Comparison of ENCODE assay signal across 20 mouse cellular contexts in genomic region chr13:46659211-46659610, GRCm38 (mm10). TPM values are rescaled to one million over a fixed set of nuclear protein-coding genes. Genes with fewer than 3 reads are reported as not detected.
DNase-seq lines count a peak whose midpoint lies in the region; ATAC-seq and TF ChIP-seq lines count a peak whose summit lies in the region.
"Had no signal": no experiment of that assay in that cellular context is flagged by ENCODE, and none has a peak within 500 bp of the region (broad histone marks: within the 10 kb centered on the region; RNA-seq: fewer than 3 reads in every experiment).

No protein-coding gene starts in this region.

- no peak for DNase-seq in gastrocnemius, adult 2 months
- DNase-seq in gastrocnemius, postnatal 25 days: no peak
- no peak for DNase-seq in liver, embryonic 14.5 days (ENCODE audit: low read depth in 3 of 3, low spot score in 3 of 3)
- no peak for DNase-seq in liver
- no peak for DNase-seq in Patski (ENCODE audit: low read depth, low spot score)
- no peak for DNase-seq in stomach, postnatal 0 days (ENCODE audit: low spot score)
- no peak for DNase-seq in embryonic facial prominence, embryonic 10.5 days (ENCODE audit: low spot score)
- DNase-seq in spleen, postnatal 14 days (ENCODE audit: low spot score in 2 of 2): no peak
- DNase-seq: adrenal gland, adult 2 months; adrenal gland, postnatal 25 days; cerebellum, adult 18-20 months; cerebellum, adult 9-11 months; cerebellum, postnatal 36 days; gastrocnemius, postnatal 14 days; heart, postnatal 10 days; heart, postnatal 4 days had no signal

- no peak overlapping the region for H3K27ac ChIP-seq in gastrocnemius, adult 2 months
- H3K27ac ChIP-seq in liver, embryonic 14.5 days: no peak overlapping the region
- no peak overlapping the region for H3K27ac ChIP-seq in stomach, postnatal 0 days (replicated peaks)
- no peak overlapping the region for H3K27ac ChIP-seq in embryonic facial prominence, embryonic 10.5 days (replicated peaks)
- H3K27ac ChIP-seq: forebrain, embryonic 10.5 days; forebrain, embryonic 15.5 days; hindbrain, embryonic 13.5 days; intestine, embryonic 15.5 days had no signal

- POLR2A ChIA-PET in Patski (lab: Charles Lee): no interaction called here

- no peak overlapping the region for H3K9ac ChIP-seq in liver, embryonic 14.5 days (replicated peaks)
- H3K9ac ChIP-seq in stomach, postnatal 0 days (ENCODE audit: low read length): no peak overlapping the region
- H3K9ac ChIP-seq: forebrain, embryonic 15.5 days; hindbrain, embryonic 13.5 days; intestine, embryonic 15.5 days had no signal

- 69% methylated on average over 5 of the region's 5 CpGs for WGBS in liver, embryonic 14.5 days (ENCODE audit: insufficient replicate concordance)
- 86% methylated on average over 5 of the region's 5 CpGs for WGBS in stomach, postnatal 0 days
- 91% methylated on average over 5 of the region's 5 CpGs for WGBS in embryonic facial prominence, embryonic 10.5 days

- no peaks in the 10 kb centered on the region for H3K27me3 ChIP-seq in liver, embryonic 14.5 days (ENCODE audit: control insufficient read depth, insufficient read depth, low read length)
- H3K27me3 ChIP-seq in Patski: no peaks in the 10 kb centered on the region
- no peaks in the 10 kb centered on the region for H3K27me3 ChIP-seq in stomach, postnatal 0 days (ENCODE audit: control insufficient read depth, insufficient read depth, low read length)
- H3K27me3 ChIP-seq in embryonic facial prominence, embryonic 10.5 days (replicated peaks; ENCODE audit: low read depth, poor library complexity, severe bottlenecking): no peaks in the 10 kb centered on the region
- H3K27me3 ChIP-seq: forebrain, embryonic 15.5 days; intestine, embryonic 15.5 days had no signal

- no peak for TF ChIP-seq EP300 in liver, embryonic 14.5 days (IDR thresholded peaks at IDR 0.05; ENCODE audit: low read depth)
- no peak for TF ChIP-seq EP300 in stomach, postnatal 0 days (optimal IDR thresholded peaks at IDR 0.05)

- ATAC-seq in liver, embryonic 14.5 days (ENCODE audit: insufficient read depth): no peak
- no peak for ATAC-seq in Patski
- ATAC-seq in stomach, postnatal 0 days (ENCODE audit: low FRiP score, low TSS enrichment): no peak
- ATAC-seq: forebrain, embryonic 15.5 days; intestine, embryonic 15.5 days had no signal

- TF ChIP-seq CTCF in gastrocnemius, adult 2 months (IDR thresholded peaks at IDR 0.05): peak; percentile 15; the same call in 1 of the 2 replicates
- peak; percentile 50 for TF ChIP-seq CTCF in liver, embryonic 14.5 days (IDR thresholded peaks at IDR 0.05; ENCODE audit: low read depth)
- TF ChIP-seq CTCF in Patski (IDR thresholded peaks at IDR 0.05): peak; percentile 30
- TF ChIP-seq CTCF in stomach, postnatal 0 days (IDR thresholded peaks at IDR 0.05; ENCODE audit: low read depth): peak; percentile 21

- intact Hi-C loops in gastrocnemius, adult 2 months (cut with DNase I): no loop called here

- no peak overlapping the region for H3K4me3 ChIP-seq in gastrocnemius, adult 2 months
- no peak overlapping the region for H3K4me3 ChIP-seq in liver, embryonic 14.5 days (ENCODE audit: insufficient read depth in 1 of 2, low read depth in 2 of 2, low read length in 2 of 2)
- no peak overlapping the region for H3K4me3 ChIP-seq in stomach, postnatal 0 days (ENCODE audit: low read depth, low read length)
- H3K4me3 ChIP-seq in embryonic facial prominence, embryonic 10.5 days: no peak overlapping the region
- H3K4me3 ChIP-seq: forebrain, embryonic 10.5 days; forebrain, embryonic 15.5 days; hindbrain, embryonic 13.5 days; intestine, embryonic 15.5 days had no signal

- H3K4me2 ChIP-seq in liver, embryonic 14.5 days (ENCODE audit: low read depth): no peak overlapping the region
- H3K4me2 ChIP-seq in stomach, postnatal 0 days (replicated peaks; ENCODE audit: low read depth): no peak overlapping the region
- H3K4me2 ChIP-seq: forebrain, embryonic 15.5 days; hindbrain, embryonic 13.5 days; intestine, embryonic 15.5 days had no signal

- CTCF ChIA-PET in Patski (lab: Charles Lee): no interaction called here

- no peaks in the 10 kb centered on the region for H3K9me3 ChIP-seq in liver, embryonic 14.5 days (ENCODE audit: control insufficient read depth, low read length)
- no peaks in the 10 kb centered on the region for H3K9me3 ChIP-seq in stomach, postnatal 0 days (ENCODE audit: control insufficient read depth, low read length)
- no peaks in the 10 kb centered on the region for H3K9me3 ChIP-seq in embryonic facial prominence, embryonic 10.5 days
- H3K9me3 ChIP-seq: forebrain, embryonic 10.5 days; forebrain, embryonic 15.5 days; hindbrain, embryonic 13.5 days; intestine, embryonic 15.5 days had no signal

- H3K36me3 ChIP-seq in liver, embryonic 14.5 days (replicated peaks; ENCODE audit: control insufficient read depth, insufficient read depth, low read depth): no peaks in the 10 kb centered on the region
- no peaks in the 10 kb centered on the region for H3K36me3 ChIP-seq in stomach, postnatal 0 days (ENCODE audit: control insufficient read depth, insufficient read depth, low read length)
- no peaks in the 10 kb centered on the region for H3K36me3 ChIP-seq in embryonic facial prominence, embryonic 10.5 days (replicated peaks)
- H3K36me3 ChIP-seq: forebrain, embryonic 10.5 days; forebrain, embryonic 15.5 days; hindbrain, embryonic 13.5 days; intestine, embryonic 15.5 days had no signal

- in situ Hi-C loops in Patski (cut with MboI; ENCODE audit: low pct_unique_long_range_greater_than_20kb): no loop called here

- H3K4me1 ChIP-seq in liver, embryonic 14.5 days (replicated peaks; ENCODE audit: control insufficient read depth in 2 of 2, insufficient read depth in 2 of 2, low read length in 1 of 2): no peaks in the 10 kb centered on the region
- no peaks in the 10 kb centered on the region for H3K4me1 ChIP-seq in stomach, postnatal 0 days (replicated peaks; ENCODE audit: control insufficient read depth, insufficient read depth)
- no peaks in the 10 kb centered on the region for H3K4me1 ChIP-seq in embryonic facial prominence, embryonic 10.5 days
- H3K4me1 ChIP-seq: forebrain, embryonic 10.5 days; hindbrain, embryonic 13.5 days; intestine, embryonic 15.5 days had no signal

RNA-seq across cellular contexts. Expression of gene Fam8a1, which starts 10.1 kb away (rescaled TPM):
- total RNA-seq in gastrocnemius, adult 2 months (2021): 10 to 100 TPM; 29.7 to 34.3 TPM
- 10 to 100 TPM; 21.3 to 21.9 TPM for total RNA-seq in gastrocnemius, postnatal 25 days (2021)
- polyA plus RNA-seq in liver, embryonic 14.5 days (2012; rRNA removed): 4.7 and 7.7 TPM in 2 replicates
- polyA plus RNA-seq in liver, embryonic 14.5 days (2014; fragmentation: Nextera tagmentation; extraction: Ambion mirVana): 2.6 and 3.1 TPM in 2 replicates
- 52.0 TPM for polyA plus RNA-seq in Patski (2021)
- polyA plus RNA-seq in stomach, postnatal 0 days (2015; fragmentation: Nextera tagmentation; extraction: Ambion mirVana): 9.3 and 9.5 TPM in 2 replicates
- polyA plus RNA-seq in embryonic facial prominence, embryonic 10.5 days (2016; fragmentation: Nextera tagmentation; extraction: Ambion mirVana): 5.8 and 7.1 TPM in 2 replicates
